Mouse (Mus musculus) C2C12 (cell line): ENCODE data around the gene Fads6. TPM values are rescaled to one million over a fixed set of nuclear protein-coding genes. Genes with fewer than 3 reads are reported as not detected.

ENCODE experiments used
- H3K27me3 ChIP-seq: one replicate; pipeline ENCODE4 v1.6.1; 2011; ENCODE audit not compliant: control insufficient read depth, insufficient read depth, insufficient read length
- H3K36me3 ChIP-seq: one replicate; pipeline ENCODE4 v1.6.1; 2011; ENCODE audit not compliant: control insufficient read depth, insufficient read depth
- H3K4me3 ChIP-seq: one replicate; pipeline ENCODE4 v1.5.1; 2011; ENCODE audit warnings: mild to moderate bottlenecking, control low read depth; ENCODE audit not compliant: poor library complexity, insufficient read depth, severe bottlenecking
- H3K79me2 ChIP-seq: one replicate; pipeline ENCODE4 v1.6.1; 2011; ENCODE audit not compliant: control insufficient read depth, insufficient read depth
- H3K79me3 ChIP-seq: one replicate; pipeline ENCODE4 v1.6.1; 2011; ENCODE audit warnings: low read depth, control low read depth
- H3ac ChIP-seq: one replicate; pipeline ENCODE3; 2011; ENCODE audit warnings: low read depth; ENCODE audit not compliant: control insufficient read depth, insufficient read length
- CEBPB ChIP-seq: IDR thresholded peaks from one replicate; pipeline ENCODE4 v1.6.1; 2011; ENCODE audit warnings: low read depth, mild to moderate bottlenecking, control low read depth, moderate library complexity
- CTCF ChIP-seq: IDR thresholded peaks from one replicate; pipeline ENCODE4 v1.5.1; 2011; ENCODE audit not compliant: control insufficient read depth, insufficient read depth, insufficient read length
- FOSL1 ChIP-seq: IDR thresholded peaks from one replicate; pipeline ENCODE4 v1.8.0; 2011; ENCODE audit warnings: mild to moderate bottlenecking, low read length; ENCODE audit not compliant: poor library complexity, insufficient read depth, severe bottlenecking
- MAX ChIP-seq: IDR thresholded peaks from one replicate; pipeline ENCODE4 v1.6.1; 2011; ENCODE audit warnings: mild to moderate bottlenecking, control low read depth
- MYOD1 ChIP-seq: IDR thresholded peaks from one replicate; pipeline ENCODE4 v1.6.1; 2011; ENCODE audit warnings: low read depth; ENCODE audit not compliant: control insufficient read depth, insufficient read length
- MYOG ChIP-seq: IDR thresholded peaks from one replicate; pipeline ENCODE4 v1.6.1; 2011; ENCODE audit not compliant: control insufficient read depth, insufficient read length; ENCODE audit errors: extremely low read depth
- USF1 ChIP-seq: IDR thresholded peaks from one replicate; pipeline ENCODE4 v1.6.1; 2011; ENCODE audit warnings: low read depth, mild to moderate bottlenecking, control low read depth, moderate library complexity
- polyA plus RNA-seq: library from polyadenylated mRNA; unstranded; fragments of >200 nt; fragmentation: generic; extraction: Trizol; gene quantifications from one replicate; pipeline ENCODE4 v1.2.1, GENCODE M21; 2012; ENCODE audit warnings: missing spikeins

Fads6 gene
- polyA plus RNA-seq, 1 experiment: 0.21 TPM

DNA sequence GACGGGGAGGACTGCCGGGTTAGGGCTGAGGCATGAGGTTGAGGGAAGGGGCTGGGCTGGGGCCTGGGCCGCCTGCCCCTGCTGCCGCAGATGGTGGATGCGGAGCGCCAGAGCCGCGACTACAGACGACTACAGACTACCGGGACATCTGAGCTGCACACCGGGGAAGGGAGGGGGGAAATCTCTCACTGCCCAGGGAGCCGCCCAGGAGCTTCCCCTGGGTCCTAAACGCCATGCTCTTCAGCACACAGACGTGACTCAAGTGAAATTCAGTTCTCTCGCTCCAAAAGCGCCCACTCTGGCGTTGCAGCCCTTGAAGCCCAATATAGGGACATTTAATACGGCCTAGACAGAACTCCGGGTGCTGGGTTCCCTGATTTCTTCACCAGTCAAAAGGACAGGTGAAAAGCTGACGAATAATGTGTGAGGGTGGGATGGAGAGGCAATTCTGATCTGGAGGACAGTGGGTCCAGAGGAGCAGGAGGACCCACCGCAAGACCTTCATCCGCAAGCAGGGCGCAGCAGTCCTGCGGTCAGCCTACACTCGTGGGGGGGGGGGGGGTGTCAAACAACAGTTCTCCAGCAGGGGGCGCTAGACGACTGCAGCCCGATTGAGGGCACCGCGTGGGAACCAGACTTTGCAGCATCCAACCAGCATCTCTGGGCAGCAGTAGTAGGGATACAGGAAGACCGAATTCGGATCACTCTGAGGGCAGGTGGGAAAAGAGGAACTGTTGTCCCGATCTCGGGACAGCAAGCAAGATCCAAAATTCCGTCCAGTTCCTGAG is 24.6 kb upstream of the Fads6 start, which contains the start of gene Ush1g:
Ush1g (minus strand) TSS at position 136 of the 788 bp plus-strand sequence.
- Histone ChIP-seq H3K27me3 (peaks cover 46% of the 10 kb centered on the region), H3ac (no peak within 1 kb of the TSS), H3K79me2 (no peaks in the 10 kb centered on the region), H3K36me3 (no peaks in the 10 kb centered on the region), H3K79me3 (no peaks in the 10 kb centered on the region), H3K4me3 (no peak within 1 kb of the TSS)
- TF ChIP-seq CTCF (peak; percentile 51), MAX (no peak)

DNA sequence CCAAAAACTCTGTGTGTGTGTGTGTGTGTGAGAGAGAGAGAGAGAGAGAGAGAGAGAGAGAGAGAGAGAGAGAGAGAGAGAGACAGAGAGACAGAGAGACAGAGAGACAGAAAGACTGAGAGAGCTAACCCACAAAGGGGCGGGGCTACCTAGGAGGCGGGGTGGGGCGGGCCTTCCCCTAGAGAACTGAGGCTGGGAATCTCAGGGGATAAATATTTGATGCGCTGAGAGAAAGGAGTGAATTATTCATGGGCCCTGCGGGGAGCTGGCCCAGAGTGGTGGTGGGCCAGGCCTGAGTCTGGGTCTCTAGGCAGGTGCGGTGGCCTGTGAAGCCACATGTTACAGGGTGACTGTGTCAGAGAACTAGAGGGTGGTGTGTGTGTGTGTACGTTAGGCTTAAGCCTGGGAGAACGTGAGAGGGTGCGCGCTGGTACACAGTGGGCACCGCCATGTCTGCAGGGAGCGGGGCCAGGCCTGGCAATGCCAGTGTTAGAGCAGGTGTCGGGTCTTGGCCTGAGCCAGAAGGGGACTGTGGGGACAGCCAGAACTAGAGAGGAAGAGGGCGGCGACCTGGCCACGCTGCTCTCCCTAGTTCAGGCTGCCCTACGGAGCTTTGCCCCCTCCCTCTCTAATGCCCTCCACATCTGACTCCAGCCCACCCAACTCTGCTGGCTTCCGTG is 22.4 kb upstream of the Fads6 start:
- H3K79me3 ChIP-seq: no peaks in the 10 kb centered on the region
- TF ChIP-seq MYOD1 (no peak), USF1 (no peak)
- H3K27me3 ChIP-seq: peaks cover 69% of the 10 kb centered on the region
- H3K36me3 ChIP-seq: no peaks in the 10 kb centered on the region
- no peak overlapping the region for H3ac ChIP-seq
- no peak overlapping the region for H3K4me3 ChIP-seq
- no peaks in the 10 kb centered on the region for H3K79me2 ChIP-seq

DNA sequence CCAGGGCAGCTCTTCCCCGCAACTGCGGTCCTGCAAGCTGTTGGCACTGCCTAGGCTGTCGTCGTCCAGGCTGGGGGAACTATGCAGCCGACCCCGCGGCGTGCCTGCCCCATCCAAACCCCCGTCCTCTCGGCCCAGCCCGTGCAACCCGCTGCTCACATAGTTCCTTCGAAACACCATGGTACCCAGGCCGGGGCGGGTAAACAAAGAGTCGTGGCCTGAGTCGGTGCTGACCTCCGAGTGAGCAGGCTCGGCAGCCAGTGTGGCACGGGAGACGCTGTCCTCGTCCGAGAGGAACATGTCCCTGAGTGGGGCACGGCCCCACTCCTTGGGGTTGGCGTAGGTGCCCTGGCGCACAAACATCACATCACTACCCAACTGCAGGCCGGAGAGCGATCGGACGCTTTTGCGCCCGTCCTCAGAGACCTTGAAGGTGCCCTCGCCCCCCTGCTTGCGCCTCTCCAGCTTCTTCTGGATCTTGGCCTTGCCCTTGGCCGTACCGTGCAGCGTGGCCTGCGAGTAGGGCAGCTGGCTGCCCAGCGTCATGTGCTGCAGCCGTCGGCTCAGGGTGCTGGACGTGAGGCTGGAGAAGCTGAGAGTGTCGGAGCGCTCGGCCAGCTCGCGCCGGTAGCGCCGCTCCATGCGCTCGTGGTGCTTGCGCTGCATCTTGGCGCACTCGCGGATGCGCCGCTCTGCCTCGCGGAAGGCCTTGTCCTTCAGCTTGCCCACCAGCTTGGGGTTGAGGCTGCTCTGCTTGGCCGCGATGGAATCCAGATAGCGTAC is 21.0 kb upstream of the Fads6 start:
- no peaks in the 10 kb centered on the region for H3K79me2 ChIP-seq
- peaks cover 62% of the 10 kb centered on the region for H3K27me3 ChIP-seq
- TF ChIP-seq CEBPB (no peak), MAX (no peak), CTCF (no peak), USF1 (no peak), FOSL1 (no peak), MYOG (no peak), MYOD1 (no peak)
- H3ac ChIP-seq: no peak overlapping the region
- H3K4me3 ChIP-seq: no peak overlapping the region
- no peaks in the 10 kb centered on the region for H3K79me3 ChIP-seq
- no peaks in the 10 kb centered on the region for H3K36me3 ChIP-seq

DNA sequence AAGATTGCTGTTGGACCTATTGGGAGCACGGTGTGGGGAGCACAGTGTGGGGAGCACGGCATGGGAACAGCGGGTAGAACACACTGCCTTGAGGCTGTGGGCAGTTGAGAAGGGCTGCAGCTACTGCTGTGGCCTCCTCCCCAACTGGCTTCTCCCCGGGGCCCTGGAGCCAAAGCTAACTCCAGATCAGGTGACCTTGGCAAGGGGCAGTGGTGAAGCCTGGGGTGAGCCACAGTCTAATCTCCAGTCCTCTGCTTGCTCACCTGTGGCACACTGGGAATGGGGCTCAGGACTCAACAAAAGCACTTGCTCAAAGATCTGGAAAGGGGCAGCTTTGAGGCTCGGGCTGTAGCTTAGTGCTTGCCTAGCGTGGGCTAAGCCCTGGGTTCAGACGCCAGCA is 19.7 kb upstream of the Fads6 start:
- H3K79me2 ChIP-seq: no peaks in the 10 kb centered on the region
- H3K4me3 ChIP-seq: no peak overlapping the region
- H3K36me3 ChIP-seq: no peaks in the 10 kb centered on the region
- H3K79me3 ChIP-seq: no peaks in the 10 kb centered on the region
- H3ac ChIP-seq: no peak overlapping the region
- TF ChIP-seq FOSL1: no peak
- TF ChIP-seq MAX: no peak
- no peak for TF ChIP-seq MYOG
- TF ChIP-seq CEBPB: no peak
- TF ChIP-seq CTCF: no peak
- TF ChIP-seq MYOD1: no peak
- TF ChIP-seq USF1: no peak
- H3K27me3 ChIP-seq: peaks cover 54% of the 10 kb centered on the region

DNA sequence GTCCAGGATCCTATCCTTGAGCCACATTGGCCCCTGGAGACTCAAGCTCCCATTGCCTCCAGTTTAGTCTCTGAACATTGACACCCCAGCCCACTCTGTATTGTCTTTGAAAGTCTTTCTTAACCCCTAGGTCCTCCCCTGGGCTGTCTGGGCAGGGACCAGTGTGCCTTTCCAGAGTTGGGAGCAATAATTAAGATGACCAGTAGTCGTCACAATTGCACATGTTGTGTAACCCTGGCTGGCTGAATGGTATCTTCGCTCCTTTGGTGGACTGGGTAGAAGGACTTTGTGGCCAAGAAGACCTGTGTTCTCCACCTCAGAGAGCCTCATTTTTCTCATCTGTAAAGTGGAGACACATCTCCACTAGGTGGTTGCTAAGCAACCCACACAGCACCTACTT is 16.8 kb upstream of the Fads6 start:
- H3K79me3 ChIP-seq: no peaks in the 10 kb centered on the region
- H3K79me2 ChIP-seq: no peaks in the 10 kb centered on the region
- H3K27me3 ChIP-seq: peaks cover 46% of the 10 kb centered on the region
- H3K4me3 ChIP-seq: no peak overlapping the region
- H3ac ChIP-seq: no peak overlapping the region
- H3K36me3 ChIP-seq: no peaks in the 10 kb centered on the region
- TF ChIP-seq CEBPB: peak; percentile 36
- no peak for TF ChIP-seq MYOD1

DNA sequence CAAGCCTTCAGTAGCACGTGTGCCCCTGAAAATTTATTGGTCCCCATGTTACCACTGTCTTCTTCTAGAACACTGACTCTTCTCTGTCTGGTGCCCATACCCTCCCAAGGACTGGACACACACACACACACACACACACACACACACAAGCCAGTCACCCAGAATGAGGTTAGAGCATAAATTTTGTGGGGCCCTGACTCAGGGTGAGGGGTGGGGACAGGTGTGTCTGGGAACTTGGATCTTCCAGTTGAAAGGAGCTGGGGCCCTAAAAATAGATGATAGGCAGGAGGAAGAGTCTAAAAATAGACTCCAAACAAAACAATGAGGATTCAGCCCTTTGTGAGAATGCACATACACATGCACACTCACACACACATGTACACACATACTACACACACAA is 11.3 kb upstream of the Fads6 start:
- no peak for TF ChIP-seq MYOD1
- TF ChIP-seq USF1: no peak
- TF ChIP-seq MAX: no peak
- TF ChIP-seq MYOG: no peak
- TF ChIP-seq FOSL1: no peak
- TF ChIP-seq CEBPB: no peak
- no peak for TF ChIP-seq CTCF
- Histone ChIP-seq H3K4me3 (no peak overlapping the region), H3ac (no peak overlapping the region), H3K79me3 (no peaks in the 10 kb centered on the region), H3K79me2 (no peaks in the 10 kb centered on the region), H3K27me3 (no peaks in the 10 kb centered on the region), H3K36me3 (no peaks in the 10 kb centered on the region)
